Mouse (Mus musculus) hindbrain, embryonic 10.5 days (tissue): Measurements from ENCODE around the gene Ranbp10. TPM values are rescaled to one million over a fixed set of nuclear protein-coding genes. Genes with fewer than 3 reads are reported as not detected.

Source experiments
- DNase-seq: peaks from one replicate; pipeline ENCODE4 v3.0.0-alpha.2; 2017; ENCODE audit warnings: low spot score
- H3K27ac ChIP-seq: fragments of 300-500 bp; sonication (generic); 2 replicates; pipeline ENCODE4 v1.5.1; 2016; ENCODE audit warnings: mild to moderate bottlenecking, moderate library complexity
- H3K27me3 ChIP-seq: fragments of 300-500 bp; sonication (generic); 2 replicates; pipeline ENCODE4 v1.6.1; 2016; ENCODE audit warnings: mild to moderate bottlenecking; ENCODE audit not compliant: poor library complexity, insufficient read depth, severe bottlenecking
- H3K36me3 ChIP-seq: fragments of 300-500 bp; sonication (generic); 2 replicates; pipeline ENCODE4 v1.6.1; 2016; ENCODE audit warnings: mild to moderate bottlenecking, moderate library complexity
- H3K4me1 ChIP-seq: fragments of 300-500 bp; sonication (generic); replicated peaks from 2 replicates; pipeline ENCODE4 v1.6.1; 2016; ENCODE audit warnings: mild to moderate bottlenecking
- H3K4me3 ChIP-seq: fragments of 300-500 bp; sonication (generic); 2 replicates; pipeline ENCODE4 v1.5.1; 2016; ENCODE audit warnings: mild to moderate bottlenecking, moderate library complexity
- H3K9me3 ChIP-seq: fragments of 300-500 bp; sonication (generic); 2 replicates; pipeline ENCODE4 v1.6.1; 2016; ENCODE audit warnings: mild to moderate bottlenecking, moderate library complexity
- WGBS: fragments of 180-500 bp; shearing (Covaris S2); methylation state at CpG from one replicate; pipeline ENCODE4 v1.1.7; 2016; 5-methylcytosine and 5-hydroxymethylcytosine counted together
- polyA plus RNA-seq: library from polyadenylated mRNA; unstranded; fragments of >200 nt; fragmentation: Nextera tagmentation; extraction: Ambion mirVana; gene quantifications from 2 replicates; pipeline ENCODE4 v1.2.1, GENCODE M21; 2016

Gene Ranbp10
- polyA plus RNA-seq, 1 experiment from 2014 or later = 10.4 TPM

GRCm38 (mm10) chr8:105719637-105720036 lies 107.5 kb downstream of the Ranbp10 start:
- DNase-seq = no peak
- Histone ChIP-seq H3K4me3 (no peak overlapping the region), H3K36me3 (peaks cover 64% of the 10 kb centered on the region), H3K27ac (no peak overlapping the region), H3K9me3 (no peaks in the 10 kb centered on the region), H3K4me1 (no peaks in the 10 kb centered on the region), H3K27me3 (no peaks in the 10 kb centered on the region)
- WGBS = 87% methylated on average over 4 of the region's 4 CpGs

Other genes starting within 250 kb of the Ranbp10 start
- gene Ripor1, start 222.1 kb downstream of the Ranbp10 start, polyA plus RNA-seq = 17.7 and 23.7 TPM in 2 replicates
- 102 and 138 TPM in 2 replicates for gene Ctcf, start 190.8 kb downstream of the Ranbp10 start, polyA plus RNA-seq
- 0.61 and 0.73 TPM in 2 replicates for gene Agrp, start 190.0 kb downstream of the Ranbp10 start, polyA plus RNA-seq
- gene Carmil2, start 141.1 kb downstream of the Ranbp10 start, polyA plus RNA-seq = 2.1 and 4.9 TPM in 2 replicates
- 81.3 and 92.6 TPM in 2 replicates for gene Acd, start 126.2 kb downstream of the Ranbp10 start, polyA plus RNA-seq
- 23.3 and 32.2 TPM in 2 replicates for gene Pard6a, start 126.2 kb downstream of the Ranbp10 start, polyA plus RNA-seq
- 0.14 TPM in 1 of 2 replicates, not detected in the other for gene 4933405L10Rik, start 119.7 kb downstream of the Ranbp10 start, polyA plus RNA-seq
- 40.7 and 44.6 TPM in 2 replicates for gene Enkd1, start 119.1 kb downstream of the Ranbp10 start, polyA plus RNA-seq
- 36.8 and 49.8 TPM in 2 replicates for gene Gfod2, start 68.7 kb downstream of the Ranbp10 start, polyA plus RNA-seq
- 0.51 and 1.8 TPM in 2 replicates for gene Tsnaxip1, start 381 bp upstream of the Ranbp10 start, polyA plus RNA-seq
- gene Cenpt, start 25.9 kb upstream of the Ranbp10 start, polyA plus RNA-seq = 55.2 and 58.1 TPM in 2 replicates
- 78.3 and 83.5 TPM in 2 replicates for gene Thap11, start 27.8 kb upstream of the Ranbp10 start, polyA plus RNA-seq
- 364 and 407 TPM in 2 replicates for gene Nutf2, start 33.2 kb upstream of the Ranbp10 start, polyA plus RNA-seq
- 72.4 and 75.8 TPM in 2 replicates for gene Edc4, start 53.5 kb upstream of the Ranbp10 start, polyA plus RNA-seq
- gene Nrn1l, start 66.2 kb upstream of the Ranbp10 start, polyA plus RNA-seq = 0.39 and 0.73 TPM in 2 replicates
- 28.8 and 31.0 TPM in 2 replicates for gene Pskh1, start 73.1 kb upstream of the Ranbp10 start, polyA plus RNA-seq
- 1.7 and 2.5 TPM in 2 replicates for gene Ctrl, start 106.5 kb upstream of the Ranbp10 start, polyA plus RNA-seq
- 32.7 and 33.6 TPM in 2 replicates for gene Psmb10, start 111.1 kb upstream of the Ranbp10 start, polyA plus RNA-seq
- 0.60 and 0.78 TPM in 2 replicates for gene Lcat, start 116.0 kb upstream of the Ranbp10 start, polyA plus RNA-seq
- gene Slc12a4, start 138.7 kb upstream of the Ranbp10 start, polyA plus RNA-seq = 18.7 and 19.3 TPM in 2 replicates
- not detected in 2 replicates for gene Dpep3, start 152.1 kb upstream of the Ranbp10 start, polyA plus RNA-seq
- gene Dus2, start 164.0 kb upstream of the Ranbp10 start, polyA plus RNA-seq = 21.1 and 21.3 TPM in 2 replicates
- not detected in 2 replicates for gene Dpep2nb, start 178.6 kb upstream of the Ranbp10 start, polyA plus RNA-seq
- gene Ddx28, start 184.5 kb upstream of the Ranbp10 start, polyA plus RNA-seq = 22.4 and 24.4 TPM in 2 replicates
- gene Nfatc3, start 231.5 kb upstream of the Ranbp10 start, polyA plus RNA-seq = 4.2 and 6.2 TPM in 2 replicates